8 mouse cellular contexts compared by ENCODE assay signal in genomic region chr5:103424678-103425319, GRCm38 (mm10). TPM values are rescaled to one million over a fixed set of nuclear protein-coding genes. Genes with fewer than 3 reads are reported as not detected.
DNase-seq lines count a peak whose midpoint lies in the region; ATAC-seq and TF ChIP-seq lines count a peak whose summit lies in the region.

Gene Ptpn13 (plus strand): TSS chr5:103425192.

- no peaks in the 10 kb centered on the region; the same call in 1 of the 2 replicates for H3K27me3 ChIP-seq in cerebellum, adult 2 months (ENCODE audit: control insufficient read depth, insufficient read depth, low read length)
- H3K27me3 ChIP-seq in lung, embryonic 14.5 days (ENCODE audit: insufficient read depth, low read length): no peaks in the 10 kb centered on the region

- no peak for TF ChIP-seq CTCF in cerebellum, adult 2 months (IDR thresholded peaks at IDR 0.05; ENCODE audit: borderline replicate concordance, insufficient read depth, low read depth, low read length)
- no peak; the same call in 1 of the 2 replicates for TF ChIP-seq CTCF in lung, embryonic 14.5 days (IDR thresholded peaks at IDR 0.05; ENCODE audit: low read depth)

- H3K9ac ChIP-seq in lung, embryonic 14.5 days: peak within 1 kb of the TSS; percentile 85

- peak; percentile 99 for ATAC-seq in lung, embryonic 14.5 days (ENCODE audit: insufficient read depth)

- no peaks in the 10 kb centered on the region for H3K4me1 ChIP-seq in cerebellum, adult 2 months (ENCODE audit: control insufficient read depth, insufficient read depth, low read length)
- H3K4me1 ChIP-seq in lung, embryonic 14.5 days (ENCODE audit: insufficient read depth): peaks cover 12% of the 10 kb centered on the region

- H3K4me3 ChIP-seq in cerebellum, adult 2 months (replicated peaks; ENCODE audit: insufficient read depth, low read depth, low read length): peak within 1 kb of the TSS; percentile 54
- H3K4me3 ChIP-seq in lung, embryonic 14.5 days (ENCODE audit: low read depth, low read length): peak within 1 kb of the TSS; percentile 84

- under 1% methylated on average over 47 of the region's 55 CpGs for WGBS in cerebellum, adult 2 months
- 2% methylated on average over 43 of the region's 55 CpGs for WGBS in lung, embryonic 14.5 days

- no peaks in the 10 kb centered on the region for H3K9me3 ChIP-seq in lung, embryonic 14.5 days (ENCODE audit: low read depth, low read length)

- H3K27ac ChIP-seq in cerebellum, adult 2 months (ENCODE audit: insufficient read depth, low read length): no peak within 1 kb of the TSS
- H3K27ac ChIP-seq in lung, embryonic 14.5 days (ENCODE audit: low read depth): peak within 1 kb of the TSS; percentile 80

- DNase-seq in MN1 (ENCODE audit: low spot score): peak; percentile 94
- peak; percentile 80 to 85 for DNase-seq in cerebellum, adult 2 months
- peak; percentile 90 for DNase-seq in forelimb bud, embryonic 11.5 days (ENCODE audit: low read depth, low spot score)
- peak; percentile 96 for DNase-seq in heart, postnatal 4 days
- peak; percentile 83 to 94 for DNase-seq in layer of hippocampus, adult 8-10 months (ENCODE audit: low spot score in 2 of 2)
- peak; percentile 97 for DNase-seq in lung, embryonic 14.5 days
- peak; percentile 92 for DNase-seq in ovary, postnatal 14 days (ENCODE audit: low spot score)
- peak; percentile 83 to 89 for DNase-seq in thymus, postnatal 10 days (ENCODE audit: low spot score in 2 of 2)

- no peak for TF ChIP-seq POLR2A in cerebellum, adult 2 months (IDR thresholded peaks at IDR 0.05; ENCODE audit: borderline replicate concordance, insufficient read depth, low read length)

- H3K4me2 ChIP-seq in lung, embryonic 14.5 days: peak within 1 kb of the TSS; percentile 79

- H3K36me3 ChIP-seq in lung, embryonic 14.5 days (ENCODE audit: insufficient read depth): no peaks in the 10 kb centered on the region

RNA-seq across cellular contexts. Expression of gene Ptpn13, which starts in this region (rescaled TPM):
- 6.1 and 6.6 TPM in 2 replicates for polyA plus RNA-seq in cerebellum, adult 2 months (2012; rRNA removed)
- 10 to 100 TPM; 12.6 to 14.6 TPM for total RNA-seq in heart, postnatal 4 days (2021)
- 10 to 100 TPM; 11.7 to 14.1 (median 12.9) TPM for total RNA-seq in layer of hippocampus, adult 8-10 months (2022)
- 15.7 and 16.2 TPM in 2 replicates for polyA plus RNA-seq in lung, embryonic 14.5 days (2014; fragmentation: Nextera tagmentation; extraction: Ambion mirVana)
